Mouse (Mus musculus): ENCODE data around the gene Btd. TPM values are rescaled to one million over a fixed set of nuclear protein-coding genes. Genes with fewer than 3 reads are reported as not detected.

Gene Btd
- polyA plus RNA-seq, 1 experiment from 2014 or later = 35.3 TPM

GRCm38 (mm10) chr14:31604916-31605315 is 35.9 kb upstream of the Btd start:
- Histone ChIP-seq H3K4me1 (ENCODE audit: control insufficient read depth, insufficient read depth, low read length) (no peaks in the 10 kb centered on the region), H3K9ac (replicated peaks; ENCODE audit: low read depth, low read length) (no peak overlapping the region), H3K4me2 (replicated peaks; ENCODE audit: low read depth, low read length) (no peak overlapping the region), H3K27ac (ENCODE audit: low read length) (no peak overlapping the region), H3K36me3 (ENCODE audit: control insufficient read depth, insufficient read depth, low read length) (no peaks in the 10 kb centered on the region), H3K9me3 (ENCODE audit: control insufficient read depth, low read depth, low read length) (no peaks in the 10 kb centered on the region), H3K27me3 (ENCODE audit: control insufficient read depth, insufficient read depth, low read length) (no peaks in the 10 kb centered on the region), H3K4me3 (ENCODE audit: low read depth, low read length) (no peak overlapping the region)
- WGBS = 75% methylated on average over 5 of the region's 5 CpGs
- no peak for ATAC-seq (ENCODE audit: insufficient number of reproducible peaks, insufficient read depth, low FRiP score, low read depth)

GRCm38 (mm10) chr14:31605514-31605913 is 35.3 kb upstream of the Btd start:
- Histone ChIP-seq H3K4me1 (ENCODE audit: control insufficient read depth, insufficient read depth, low read length) (no peaks in the 10 kb centered on the region), H3K4me2 (replicated peaks; ENCODE audit: low read depth, low read length) (no peak overlapping the region), H3K4me3 (ENCODE audit: low read depth, low read length) (no peak overlapping the region), H3K9ac (replicated peaks; ENCODE audit: low read depth, low read length) (no peak overlapping the region), H3K36me3 (ENCODE audit: control insufficient read depth, insufficient read depth, low read length) (no peaks in the 10 kb centered on the region), H3K27ac (ENCODE audit: low read length) (no peak overlapping the region), H3K27me3 (ENCODE audit: control insufficient read depth, insufficient read depth, low read length) (no peaks in the 10 kb centered on the region), H3K9me3 (ENCODE audit: control insufficient read depth, low read depth, low read length) (no peaks in the 10 kb centered on the region)
- 51% methylated on average over 6 of the region's 6 CpGs for WGBS
- no peak for ATAC-seq (ENCODE audit: insufficient number of reproducible peaks, insufficient read depth, low FRiP score, low read depth)

- no peaks in the 10 kb centered on the region for H3K27me3 ChIP-seq (ENCODE audit: control insufficient read depth, insufficient read depth, low read length)
- no peaks in the 10 kb centered on the region for H3K4me1 ChIP-seq (ENCODE audit: control insufficient read depth, insufficient read depth, low read length)
- H3K9ac ChIP-seq (replicated peaks; ENCODE audit: low read depth, low read length) = no peak overlapping the region
- H3K4me3 ChIP-seq (ENCODE audit: low read depth, low read length) = no peak overlapping the region
- no peak for ATAC-seq (ENCODE audit: insufficient number of reproducible peaks, insufficient read depth, low FRiP score, low read depth)
- H3K36me3 ChIP-seq (ENCODE audit: control insufficient read depth, insufficient read depth, low read length) = no peaks in the 10 kb centered on the region
- no peaks in the 10 kb centered on the region for H3K9me3 ChIP-seq (ENCODE audit: control insufficient read depth, low read depth, low read length)
- WGBS = 64% methylated on average over 4 of the region's 4 CpGs
- H3K4me2 ChIP-seq (replicated peaks; ENCODE audit: low read depth, low read length) = no peak overlapping the region
- H3K27ac ChIP-seq (ENCODE audit: low read length) = no peak overlapping the region
Measured at GRCm38 (mm10) chr14:31611986-31612385, 28.8 kb upstream of the Btd start.

- H3K9me3 ChIP-seq (ENCODE audit: control insufficient read depth, low read depth, low read length) = no peaks in the 10 kb centered on the region
- H3K4me1 ChIP-seq (ENCODE audit: control insufficient read depth, insufficient read depth, low read length) = no peaks in the 10 kb centered on the region
- no peak overlapping the region for H3K27ac ChIP-seq (ENCODE audit: low read length)
- no peaks in the 10 kb centered on the region for H3K36me3 ChIP-seq (ENCODE audit: control insufficient read depth, insufficient read depth, low read length)
- H3K9ac ChIP-seq (replicated peaks; ENCODE audit: low read depth, low read length) = no peak overlapping the region
- H3K27me3 ChIP-seq (ENCODE audit: control insufficient read depth, insufficient read depth, low read length) = no peaks in the 10 kb centered on the region
- WGBS = 86% methylated on average over 5 of the region's 5 CpGs
- no peak overlapping the region for H3K4me2 ChIP-seq (replicated peaks; ENCODE audit: low read depth, low read length)
- no peak overlapping the region for H3K4me3 ChIP-seq (ENCODE audit: low read depth, low read length)
- ATAC-seq (ENCODE audit: insufficient number of reproducible peaks, insufficient read depth, low FRiP score, low read depth) = no peak
Measured at GRCm38 (mm10) chr14:31613671-31614070, 27.2 kb upstream of the Btd start.

GRCm38 (mm10) chr14:31617204-31617603 is 23.6 kb upstream of the Btd start:
- Histone ChIP-seq H3K4me1 (ENCODE audit: control insufficient read depth, insufficient read depth, low read length) (no peaks in the 10 kb centered on the region), H3K27me3 (ENCODE audit: control insufficient read depth, insufficient read depth, low read length) (no peaks in the 10 kb centered on the region), H3K4me2 (replicated peaks; ENCODE audit: low read depth, low read length) (no peak overlapping the region), H3K4me3 (ENCODE audit: low read depth, low read length) (no peak overlapping the region), H3K9me3 (ENCODE audit: control insufficient read depth, low read depth, low read length) (no peaks in the 10 kb centered on the region), H3K27ac (ENCODE audit: low read length) (no peak overlapping the region), H3K9ac (replicated peaks; ENCODE audit: low read depth, low read length) (no peak overlapping the region), H3K36me3 (ENCODE audit: control insufficient read depth, insufficient read depth, low read length) (no peaks in the 10 kb centered on the region)
- 87% methylated on average over 9 of the region's 9 CpGs for WGBS
- no peak for ATAC-seq (ENCODE audit: insufficient number of reproducible peaks, insufficient read depth, low FRiP score, low read depth)

- no peak overlapping the region for H3K27ac ChIP-seq (ENCODE audit: low read length)
- H3K4me2 ChIP-seq (replicated peaks; ENCODE audit: low read depth, low read length) = no peak overlapping the region
- no peak for ATAC-seq (ENCODE audit: insufficient number of reproducible peaks, insufficient read depth, low FRiP score, low read depth)
- H3K4me3 ChIP-seq (ENCODE audit: low read depth, low read length) = no peak overlapping the region
- H3K27me3 ChIP-seq (ENCODE audit: control insufficient read depth, insufficient read depth, low read length) = no peaks in the 10 kb centered on the region
- WGBS = 70% methylated on average over 3 of the region's 3 CpGs
- H3K4me1 ChIP-seq (ENCODE audit: control insufficient read depth, insufficient read depth, low read length) = no peaks in the 10 kb centered on the region
- no peaks in the 10 kb centered on the region for H3K36me3 ChIP-seq (ENCODE audit: control insufficient read depth, insufficient read depth, low read length)
- no peak overlapping the region for H3K9ac ChIP-seq (replicated peaks; ENCODE audit: low read depth, low read length)
- H3K9me3 ChIP-seq (ENCODE audit: control insufficient read depth, low read depth, low read length) = no peaks in the 10 kb centered on the region
Measured at GRCm38 (mm10) chr14:31617997-31618396, 22.8 kb upstream of the Btd start.

- WGBS = 64% methylated on average over 9 of the region's 9 CpGs
- H3K4me3 ChIP-seq (ENCODE audit: low read depth, low read length) = no peak overlapping the region
- H3K4me1 ChIP-seq (ENCODE audit: control insufficient read depth, insufficient read depth, low read length) = no peaks in the 10 kb centered on the region
- no peak for ATAC-seq (ENCODE audit: insufficient number of reproducible peaks, insufficient read depth, low FRiP score, low read depth)
- H3K4me2 ChIP-seq (replicated peaks; ENCODE audit: low read depth, low read length) = no peak overlapping the region
- no peak overlapping the region for H3K9ac ChIP-seq (replicated peaks; ENCODE audit: low read depth, low read length)
- H3K9me3 ChIP-seq (ENCODE audit: control insufficient read depth, low read depth, low read length) = no peaks in the 10 kb centered on the region
- H3K27ac ChIP-seq (ENCODE audit: low read length) = no peak overlapping the region
- no peaks in the 10 kb centered on the region for H3K27me3 ChIP-seq (ENCODE audit: control insufficient read depth, insufficient read depth, low read length)
- H3K36me3 ChIP-seq (ENCODE audit: control insufficient read depth, insufficient read depth, low read length) = no peaks in the 10 kb centered on the region
Measured at GRCm38 (mm10) chr14:31620591-31621223, 20.1 kb upstream of the Btd start.

GRCm38 (mm10) chr14:31622748-31623147 is 18.1 kb upstream of the Btd start:
- Histone ChIP-seq H3K9me3 (ENCODE audit: control insufficient read depth, low read depth, low read length) (no peaks in the 10 kb centered on the region), H3K9ac (replicated peaks; ENCODE audit: low read depth, low read length) (no peak overlapping the region), H3K4me3 (ENCODE audit: low read depth, low read length) (no peak overlapping the region), H3K27ac (ENCODE audit: low read length) (no peak overlapping the region), H3K36me3 (ENCODE audit: control insufficient read depth, insufficient read depth, low read length) (no peaks in the 10 kb centered on the region), H3K4me2 (replicated peaks; ENCODE audit: low read depth, low read length) (no peak overlapping the region), H3K4me1 (ENCODE audit: control insufficient read depth, insufficient read depth, low read length) (no peaks in the 10 kb centered on the region), H3K27me3 (ENCODE audit: control insufficient read depth, insufficient read depth, low read length) (no peaks in the 10 kb centered on the region)
- ATAC-seq (ENCODE audit: insufficient number of reproducible peaks, insufficient read depth, low FRiP score, low read depth) = no peak
- 83% methylated on average over 12 of the region's 12 CpGs for WGBS

- H3K9me3 ChIP-seq (ENCODE audit: control insufficient read depth, low read depth, low read length) = no peaks in the 10 kb centered on the region
- H3K27me3 ChIP-seq (ENCODE audit: control insufficient read depth, insufficient read depth, low read length) = no peaks in the 10 kb centered on the region
- H3K4me2 ChIP-seq (replicated peaks; ENCODE audit: low read depth, low read length) = no peak overlapping the region
- no peak overlapping the region for H3K9ac ChIP-seq (replicated peaks; ENCODE audit: low read depth, low read length)
- no peak overlapping the region for H3K4me3 ChIP-seq (ENCODE audit: low read depth, low read length)
- no peak overlapping the region for H3K27ac ChIP-seq (ENCODE audit: low read length)
- no peak for ATAC-seq (ENCODE audit: insufficient number of reproducible peaks, insufficient read depth, low FRiP score, low read depth)
- H3K4me1 ChIP-seq (ENCODE audit: control insufficient read depth, insufficient read depth, low read length) = no peaks in the 10 kb centered on the region
- no peaks in the 10 kb centered on the region for H3K36me3 ChIP-seq (ENCODE audit: control insufficient read depth, insufficient read depth, low read length)
- WGBS = 76% methylated on average over 7 of the region's 7 CpGs
Measured at GRCm38 (mm10) chr14:31630677-31631076, 10.2 kb upstream of the Btd start.

Data from stomach, embryonic 14.5 days (tissue).